Mouse (Mus musculus) cerebellum, postnatal 25 days (tissue): ENCODE measurements around the gene Cadm1.

Source experiments
- DNase-seq, 2 experiments: peaks; one replicate each; pipeline ENCODE4 v3.0.0; 2021; ENCODE audit warnings: mixed read lengths in 2 of 2

Cadm1 gene

DNA sequence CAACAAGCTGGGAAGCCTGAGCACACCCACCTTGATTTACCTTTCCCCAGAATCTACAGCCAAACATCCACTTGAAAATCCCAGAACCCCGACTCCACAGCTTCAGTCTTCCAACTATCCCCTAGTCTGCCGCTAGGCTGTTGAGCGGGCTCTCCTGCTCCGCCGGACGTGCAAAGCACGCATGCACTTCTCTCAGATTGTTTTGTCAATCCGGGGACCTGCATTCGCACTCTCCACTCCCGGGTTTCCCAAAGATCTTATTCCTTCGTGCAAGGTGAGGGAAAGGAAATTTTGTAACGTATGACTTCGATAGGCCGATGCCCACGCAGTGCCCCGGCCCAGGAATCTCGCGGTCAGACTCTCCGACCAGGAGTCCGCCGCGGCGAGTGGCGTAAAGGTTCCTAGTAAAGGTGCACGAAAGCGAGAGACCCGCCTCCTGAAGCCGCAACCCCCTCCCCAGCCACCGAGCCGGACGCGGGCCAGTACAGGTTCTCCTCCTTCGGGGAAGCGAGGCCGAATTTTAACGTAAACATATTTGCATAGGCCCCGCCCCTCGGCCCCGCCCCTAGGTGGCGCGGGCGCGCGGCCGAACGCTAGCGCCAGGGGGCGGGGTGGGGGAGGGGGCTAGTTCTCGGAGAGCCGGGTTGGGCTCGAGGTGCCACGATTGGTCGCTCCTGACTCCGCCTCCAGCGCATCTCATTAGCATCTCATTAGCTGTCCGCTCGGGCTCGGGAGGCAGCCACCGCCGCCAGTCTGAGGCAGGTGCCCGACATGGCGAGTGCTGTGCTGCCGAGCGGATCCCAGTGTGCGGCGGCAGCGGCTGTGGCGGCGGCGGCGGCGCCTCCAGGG, at the start of gene Cadm1:
Gene Cadm1, plus strand, starts transcription at position 572 of the 849 bp plus-strand sequence.
- DNase-seq, result peak; percentile 97 to 98

DNA sequence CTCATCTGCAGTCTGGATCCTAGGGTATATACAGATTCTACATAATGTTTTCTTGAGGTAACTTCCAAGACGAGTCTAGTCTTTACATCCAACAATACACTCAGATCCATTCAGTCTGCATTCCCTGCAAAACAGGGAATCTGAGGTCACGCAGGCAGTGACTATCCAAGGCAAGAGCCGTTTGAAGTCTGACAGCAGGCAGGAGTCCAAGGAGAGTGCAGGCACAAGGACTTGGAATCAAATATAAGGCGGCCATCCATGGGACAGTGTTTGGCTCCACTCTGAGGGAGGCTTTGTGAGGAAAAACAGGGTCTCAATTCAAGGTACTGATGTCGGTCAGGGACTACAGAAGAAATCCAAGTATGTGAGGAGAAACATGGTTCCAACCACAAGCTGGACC, 45.5 kb upstream of the Cadm1 start:
- DNase-seq, result no peak

DNA sequence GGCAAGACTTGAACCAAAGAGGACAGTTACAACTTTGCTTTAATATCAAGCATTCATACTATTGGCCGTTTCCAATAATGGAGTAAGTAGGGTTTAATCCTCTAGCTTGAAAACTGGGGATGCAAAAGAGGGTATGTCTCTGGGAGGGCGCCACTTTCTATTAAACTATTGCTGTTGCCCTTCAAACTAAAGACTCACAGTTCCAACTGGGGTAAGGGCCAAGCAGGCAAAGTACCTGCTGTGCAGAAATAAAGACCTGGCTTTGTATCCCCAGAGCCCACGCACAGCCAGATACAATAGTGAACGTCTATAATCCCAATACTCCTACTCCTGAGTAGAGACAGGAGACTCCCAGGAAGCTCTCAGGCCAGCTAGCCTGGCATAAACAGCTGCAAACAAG, 44.8 kb upstream of the Cadm1 start:
- DNase-seq, result no peak

DNA sequence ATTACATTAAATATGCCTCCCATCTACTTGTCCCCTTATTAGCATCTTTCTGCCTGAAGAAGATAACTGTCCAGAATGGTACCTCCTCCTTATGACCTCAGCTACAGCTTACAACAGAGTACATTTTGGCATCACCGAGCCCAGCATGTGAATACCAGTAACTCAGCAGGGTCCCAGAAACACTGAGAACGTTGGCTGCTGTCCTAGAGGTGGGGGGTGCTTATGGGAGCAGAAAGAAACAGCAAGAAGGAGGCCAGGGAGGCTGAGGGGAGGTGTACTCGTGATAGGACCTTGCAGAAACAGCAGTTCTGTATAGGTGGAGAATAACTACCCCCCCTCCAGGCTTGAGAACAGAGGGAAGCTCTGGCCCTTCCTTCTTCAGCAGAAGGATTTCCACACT, 30.2 kb upstream of the Cadm1 start:
- peak; percentile 49 to 63 for DNase-seq

DNA sequence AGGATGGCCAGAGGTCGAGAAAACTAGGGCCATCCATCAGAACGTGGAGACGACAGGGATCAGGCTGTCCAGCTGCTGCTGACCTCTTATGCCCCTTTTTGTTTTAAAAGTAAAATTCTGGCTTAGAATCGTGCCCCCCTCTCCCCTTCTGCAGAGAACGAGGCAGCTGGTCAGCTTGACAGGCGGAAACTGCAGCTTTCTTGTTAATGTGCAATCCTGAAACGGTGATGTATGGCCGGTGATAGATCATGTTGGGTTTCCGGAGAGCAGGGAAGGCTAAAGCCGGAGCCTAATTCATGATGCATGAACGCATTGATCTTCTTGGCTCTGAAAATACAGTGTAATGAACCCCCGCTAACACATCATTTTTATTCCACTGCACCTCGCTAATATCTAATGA, 24.0 kb upstream of the Cadm1 start:
- no peak for DNase-seq

DNA sequence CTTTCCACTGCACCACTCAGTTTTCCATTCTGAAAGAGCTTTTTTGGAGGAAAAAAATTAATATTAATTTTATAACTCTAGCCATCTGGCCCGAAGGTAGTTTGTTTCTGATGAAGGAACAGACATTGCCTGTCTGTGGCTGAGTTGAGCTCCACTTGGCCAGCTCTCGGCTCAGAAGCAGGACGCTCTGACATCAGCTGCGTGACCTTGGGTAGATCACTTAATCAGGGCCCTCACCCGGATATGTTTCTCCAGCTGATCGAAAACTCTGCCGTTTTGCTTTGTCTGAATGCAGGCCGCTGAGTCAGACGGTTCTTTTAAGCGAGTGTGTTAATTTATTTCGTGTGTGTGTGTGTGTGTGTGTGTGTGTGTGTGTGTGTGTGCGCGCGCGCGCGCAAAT, 23.1 kb upstream of the Cadm1 start:
- DNase-seq, result no peak

DNA sequence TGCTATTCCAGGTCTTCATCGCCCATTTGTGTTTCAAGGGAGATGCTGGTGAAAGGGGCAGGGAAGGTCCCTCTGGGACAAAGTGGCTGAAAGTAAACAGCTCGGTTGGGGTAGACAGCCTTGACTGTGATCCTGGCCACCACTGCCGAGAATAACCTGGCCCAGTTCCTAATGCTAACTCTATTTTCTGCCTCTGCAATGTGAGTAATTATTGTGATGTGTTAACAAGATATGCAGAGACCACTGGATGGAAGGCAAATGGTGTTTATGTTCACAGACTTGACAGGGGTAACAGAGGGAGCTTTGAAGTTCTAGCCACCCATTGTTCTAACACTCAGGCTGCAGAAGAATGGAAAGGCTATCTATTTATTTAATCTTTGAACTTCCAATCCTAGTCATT, 21.9 kb upstream of the Cadm1 start:
- DNase-seq, result no peak

DNA sequence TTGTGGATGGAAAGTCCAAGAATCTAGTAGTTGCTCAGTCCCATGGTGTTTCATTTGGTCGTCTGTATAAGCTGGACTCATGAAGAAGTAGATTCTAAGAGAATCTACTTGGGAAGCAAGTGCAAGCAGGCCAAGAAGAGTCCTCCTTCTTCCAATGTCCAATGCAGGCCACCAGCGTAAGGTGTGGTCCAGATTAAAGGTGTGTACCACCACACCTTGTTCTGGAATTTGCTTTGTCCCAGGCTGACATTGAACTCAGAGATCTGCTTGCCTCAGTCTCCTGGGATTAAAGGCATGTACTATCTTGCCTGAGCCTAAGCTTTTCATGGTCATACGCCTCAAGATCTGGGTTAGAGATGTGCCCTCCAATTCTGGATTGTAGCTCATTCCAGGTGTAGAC, 17.5 kb upstream of the Cadm1 start:
- DNase-seq, result no peak

DNA sequence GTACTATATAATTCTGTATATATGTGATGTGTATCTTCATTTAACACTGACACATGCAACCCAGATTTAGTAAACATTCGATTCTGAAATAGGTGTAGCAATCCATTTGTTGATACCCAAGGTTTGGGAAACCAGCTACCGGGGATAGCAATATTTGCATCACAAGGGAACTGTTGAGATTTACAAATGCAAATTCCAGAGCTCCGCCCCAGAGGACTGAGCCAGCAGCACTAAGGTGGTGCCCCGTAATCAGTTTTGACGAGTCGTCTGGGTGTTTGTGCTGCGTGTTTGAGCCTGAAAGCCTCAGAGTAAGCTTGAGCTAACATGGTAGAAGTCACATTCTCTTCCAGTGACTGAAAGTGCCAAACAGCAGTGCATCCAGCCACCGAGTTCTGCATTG, 15.7 kb upstream of the Cadm1 start:
- DNase-seq, result no peak

DNA sequence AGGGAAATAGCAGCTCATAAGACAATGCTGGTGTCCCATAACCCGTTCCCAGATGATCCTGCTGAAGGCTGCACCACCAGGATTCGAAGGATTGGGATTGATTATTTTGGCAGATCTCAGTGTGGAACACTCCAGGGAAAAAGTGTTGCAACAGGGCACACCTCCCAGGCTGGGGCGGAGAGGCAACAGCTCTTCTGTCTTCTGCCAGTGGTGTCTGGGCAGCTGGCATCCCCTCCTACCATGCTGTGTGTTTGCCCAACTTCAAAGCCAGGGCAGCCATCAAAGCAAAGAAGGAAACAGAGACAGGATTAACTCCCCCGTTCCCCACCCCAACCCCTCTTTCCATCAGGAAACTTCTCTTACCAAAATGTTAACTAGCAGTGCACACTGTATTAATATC, 13.7 kb upstream of the Cadm1 start:
- no peak for DNase-seq

DNA sequence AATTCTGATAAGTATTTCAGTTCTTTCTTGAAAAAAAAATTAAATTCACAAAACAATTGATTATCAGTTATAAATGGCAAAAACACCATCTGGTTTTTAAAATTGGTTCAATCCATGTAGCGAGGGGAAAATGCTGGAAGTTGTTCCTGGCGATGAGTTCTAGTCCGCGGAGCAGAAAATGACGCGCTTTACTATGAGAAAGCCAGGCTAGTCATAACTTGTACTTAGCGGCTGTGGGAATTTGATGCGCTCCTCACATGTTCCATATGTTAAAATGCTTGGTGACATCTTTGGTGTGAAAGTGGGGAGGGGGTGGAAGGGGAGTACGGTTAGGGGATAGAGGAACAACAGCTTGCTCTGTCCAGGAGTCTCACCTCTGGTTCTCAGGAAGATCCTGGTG, 2.7 kb upstream of the Cadm1 start:
- DNase-seq, result no peak

DNA sequence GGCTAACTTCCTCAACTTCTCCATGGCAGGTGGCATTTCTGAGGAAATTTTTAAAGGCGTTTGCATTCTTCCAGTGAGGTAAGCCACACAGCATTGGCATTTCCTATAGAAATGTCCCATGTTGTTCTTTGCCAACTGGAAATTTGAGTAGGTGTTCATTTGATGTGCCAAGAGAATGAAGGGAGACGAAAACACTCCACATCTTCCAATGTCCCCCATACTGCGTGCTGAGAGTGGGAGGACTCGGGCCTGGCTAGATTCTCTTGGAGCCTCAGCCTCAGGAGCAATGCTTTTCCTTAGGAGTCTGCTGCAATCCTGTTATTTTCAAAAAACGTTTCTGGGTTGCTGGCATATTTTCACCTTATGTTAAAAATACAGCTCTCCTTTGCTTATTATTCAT, 2.2 kb upstream of the Cadm1 start:
- DNase-seq, result no peak

DNA sequence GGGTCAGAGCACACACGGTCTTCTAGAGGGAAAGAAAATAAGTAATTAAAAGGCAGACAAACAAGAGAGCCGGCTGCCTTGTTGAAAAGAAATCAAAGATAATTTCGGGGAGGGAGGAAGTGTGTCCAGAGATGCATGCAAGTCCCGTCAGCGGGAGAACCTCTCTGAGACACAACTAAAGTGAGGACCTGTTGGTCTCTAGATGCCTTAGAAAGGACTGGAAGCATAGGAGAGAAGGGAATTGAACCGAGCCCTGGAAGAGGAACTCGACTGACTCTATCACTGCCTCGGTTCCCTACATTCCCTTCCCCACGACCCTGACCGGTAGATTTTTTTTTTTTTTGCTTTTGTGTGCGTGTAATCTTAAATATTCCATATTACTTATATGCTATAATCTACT, 791 bp upstream of the Cadm1 start:
- peak in 1 of 2 experiments; percentile 22 for DNase-seq

DNA sequence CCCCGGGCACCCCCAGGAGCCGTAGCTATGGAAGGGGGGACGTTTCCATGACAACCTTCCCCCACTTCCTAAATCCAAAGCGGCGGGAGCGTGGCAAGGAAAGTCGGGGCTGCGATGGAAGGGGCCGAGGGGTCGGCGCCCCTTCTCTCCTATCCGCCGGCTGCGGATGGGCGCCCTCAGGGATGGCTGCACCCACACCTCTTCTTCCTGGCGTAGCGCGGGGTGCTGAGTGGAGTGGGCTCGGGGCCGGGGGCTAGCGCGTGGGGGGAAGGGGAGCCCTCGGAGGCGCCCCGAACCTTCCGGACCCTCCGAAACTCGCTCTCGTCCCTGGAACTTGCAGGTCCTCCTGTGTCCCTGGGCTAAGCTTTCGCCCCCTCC, 560 bp downstream of the Cadm1 start:
- DNase-seq, result no peak

DNA sequence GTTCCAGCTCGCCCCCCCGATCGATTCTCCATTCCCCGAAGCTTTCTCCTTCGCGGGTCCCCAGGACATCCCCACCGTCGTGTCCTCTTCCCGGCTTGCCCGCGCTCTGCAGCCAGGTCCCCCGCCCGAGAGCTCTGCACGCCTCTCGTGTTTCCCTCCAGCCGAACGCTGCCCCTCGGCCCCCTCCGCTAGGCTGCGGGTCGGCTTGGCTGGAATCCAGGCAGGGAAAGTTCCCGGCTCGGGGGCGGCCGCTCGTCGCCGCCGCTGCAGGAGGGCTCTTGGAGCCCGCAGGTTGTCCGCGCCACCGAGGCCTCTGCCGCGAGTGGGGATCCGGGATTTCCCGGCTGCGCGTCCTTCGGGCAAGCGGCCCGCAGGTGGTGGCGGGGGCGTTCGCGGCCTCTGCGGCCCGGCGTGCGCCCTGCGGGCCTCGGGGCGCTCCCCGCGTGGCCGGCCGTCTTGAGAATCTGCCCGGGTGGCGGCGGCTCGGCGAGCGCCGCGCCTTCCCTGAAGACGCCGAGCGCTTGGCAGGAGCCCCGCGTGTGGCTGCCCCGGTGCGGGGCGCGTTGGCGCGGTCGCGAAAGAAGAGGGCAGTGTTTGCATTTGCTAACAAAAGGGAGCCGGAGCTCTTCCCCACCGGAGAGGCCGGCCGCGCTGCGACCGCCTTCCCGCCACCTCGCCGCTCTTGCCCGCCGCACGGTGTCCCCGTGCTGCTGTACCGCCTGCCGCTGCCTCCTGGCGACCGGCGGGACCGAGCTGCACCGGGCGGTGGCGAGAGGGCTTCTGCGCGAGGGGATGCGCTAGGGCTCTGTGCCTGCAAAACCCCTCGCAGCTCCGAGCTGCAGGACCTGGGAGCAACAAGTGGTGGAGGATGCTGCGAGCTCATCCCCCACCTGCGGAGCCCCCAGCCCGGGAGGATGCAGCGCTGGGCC, 1.2 kb downstream of the Cadm1 start:
- peak; percentile 87 to 89 for DNase-seq

DNA sequence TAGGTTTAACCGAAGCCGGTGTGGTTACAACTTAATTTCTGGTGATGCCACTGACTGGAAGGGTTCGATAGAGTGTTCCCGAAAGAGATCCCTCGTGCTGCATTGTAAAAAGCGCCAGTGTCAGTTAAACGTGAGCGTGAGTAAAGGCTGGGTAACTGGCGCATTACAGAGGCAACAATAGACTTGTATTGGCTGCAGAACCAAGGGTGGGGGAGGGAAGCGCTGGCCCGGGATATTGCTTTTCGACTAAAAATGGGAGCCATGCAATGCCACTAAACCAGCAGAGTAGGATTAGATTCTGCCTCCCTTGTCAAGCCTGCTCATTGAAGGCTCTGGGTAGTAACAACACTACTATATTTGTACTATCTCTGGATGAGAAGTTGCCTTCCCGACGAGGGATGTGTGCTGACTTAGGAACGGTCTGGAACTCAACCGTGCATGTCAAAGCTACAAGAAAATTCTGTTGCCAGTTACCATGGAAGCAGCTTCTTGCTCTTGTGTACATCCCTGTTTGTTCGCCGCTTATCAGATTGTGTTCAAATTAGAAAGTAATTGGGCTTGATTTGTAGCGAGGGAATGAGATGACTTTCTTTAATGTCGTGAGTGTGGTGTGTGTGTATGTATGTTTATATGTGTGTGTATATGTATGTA, 2.4 kb downstream of the Cadm1 start:
- peak; percentile 49 for DNase-seq

DNA sequence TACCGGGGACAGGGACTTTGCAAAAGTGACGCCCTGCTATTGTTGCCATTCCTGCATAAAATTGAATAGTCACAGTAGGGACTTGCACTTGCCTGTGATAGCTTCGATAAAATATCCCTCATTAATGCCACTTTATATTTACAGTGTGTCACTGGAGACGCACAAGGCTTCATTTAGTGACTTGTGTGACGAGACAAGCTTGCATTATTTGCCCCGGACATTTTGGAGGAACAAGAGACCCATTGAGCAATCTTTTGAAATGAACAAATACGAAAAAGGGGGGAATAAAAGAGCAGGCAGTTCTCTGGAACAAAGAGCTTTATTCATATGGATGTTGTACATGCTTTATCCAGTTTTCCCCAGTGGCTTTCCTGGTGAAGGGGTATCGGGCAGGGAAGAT, 3.5 kb downstream of the Cadm1 start:
- no peak for DNase-seq

DNA sequence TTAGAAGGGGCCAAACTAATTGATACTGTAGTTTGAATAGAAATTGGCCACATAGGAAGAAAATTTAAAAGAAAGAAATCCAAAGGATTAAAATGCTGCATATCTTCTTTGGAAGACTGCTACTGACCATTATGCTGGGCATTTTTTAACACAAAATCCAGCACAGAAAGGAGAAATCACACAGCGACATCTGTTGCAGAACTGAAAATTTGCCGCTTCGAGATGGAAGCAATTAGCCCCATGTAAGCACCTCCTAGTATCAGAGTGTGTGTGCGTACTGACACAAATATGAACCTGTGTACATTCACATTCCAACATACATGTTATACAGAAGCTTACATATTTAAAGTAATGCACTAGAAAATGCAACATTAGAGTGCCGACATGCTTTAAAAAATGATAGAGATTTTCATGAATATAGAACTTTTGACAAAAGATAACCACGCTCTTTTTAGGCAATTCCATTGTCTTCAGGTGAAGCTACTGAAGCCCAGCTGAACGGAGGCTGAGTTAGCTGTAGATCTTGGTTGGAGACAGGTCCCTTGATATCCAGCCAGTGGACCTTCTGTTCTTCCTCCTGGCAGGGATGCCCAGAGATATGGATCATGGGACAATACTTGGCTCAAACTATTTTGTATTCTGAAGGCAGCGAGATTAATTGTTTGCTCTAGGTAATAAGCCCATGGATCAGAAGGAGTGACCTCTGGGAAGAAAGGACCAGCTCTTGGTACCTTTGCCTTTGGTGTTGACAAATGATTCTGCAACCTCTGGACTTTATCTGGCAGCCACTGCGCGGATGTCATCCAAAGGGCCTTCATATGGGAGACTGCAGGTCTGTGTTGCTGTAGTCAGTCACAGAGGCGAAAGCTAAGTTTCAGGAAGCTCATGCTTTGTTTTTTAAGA, 4.9 kb downstream of the Cadm1 start:
- DNase-seq, result peak; percentile 53 to 56

DNA sequence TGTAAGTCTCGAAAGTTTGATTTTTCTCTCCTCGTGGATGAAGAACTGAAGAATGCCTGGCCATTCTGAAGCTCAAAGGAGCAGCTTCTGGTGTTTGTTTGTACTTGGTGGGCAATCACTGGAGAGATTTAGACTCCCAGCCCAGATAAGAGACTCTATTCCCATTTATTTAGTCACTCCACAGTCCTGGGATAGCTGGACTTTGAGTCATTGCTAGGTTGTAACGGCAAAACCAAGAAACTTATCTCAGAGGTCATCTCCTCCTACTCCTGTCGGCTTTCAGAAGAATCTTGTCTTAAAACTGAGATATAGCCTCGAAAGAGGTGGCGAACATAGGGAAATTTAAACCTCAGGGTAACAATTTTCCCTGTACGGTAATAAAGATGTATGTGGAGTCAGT, 15.3 kb downstream of the Cadm1 start:
- DNase-seq, result no peak

DNA sequence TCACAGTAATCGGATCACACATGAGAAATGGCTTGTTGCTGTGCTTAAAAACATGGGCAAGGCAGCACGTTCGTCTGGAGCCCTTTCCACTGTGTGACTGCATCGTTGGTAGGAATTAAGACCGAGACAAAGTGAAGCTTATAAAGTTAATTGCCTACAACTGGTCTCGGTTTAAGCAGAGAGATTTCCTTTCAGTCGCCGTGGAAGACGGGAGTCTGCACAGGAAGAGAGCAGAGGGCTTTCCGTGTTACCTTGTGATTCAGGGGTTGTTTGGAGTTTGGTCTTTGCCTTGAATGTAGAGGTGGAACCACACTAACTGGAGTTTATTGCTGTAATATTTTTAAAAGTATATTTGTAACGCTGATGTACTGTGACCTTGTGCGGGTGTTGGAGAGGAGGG, 15.7 kb downstream of the Cadm1 start:
- DNase-seq, result no peak

DNA sequence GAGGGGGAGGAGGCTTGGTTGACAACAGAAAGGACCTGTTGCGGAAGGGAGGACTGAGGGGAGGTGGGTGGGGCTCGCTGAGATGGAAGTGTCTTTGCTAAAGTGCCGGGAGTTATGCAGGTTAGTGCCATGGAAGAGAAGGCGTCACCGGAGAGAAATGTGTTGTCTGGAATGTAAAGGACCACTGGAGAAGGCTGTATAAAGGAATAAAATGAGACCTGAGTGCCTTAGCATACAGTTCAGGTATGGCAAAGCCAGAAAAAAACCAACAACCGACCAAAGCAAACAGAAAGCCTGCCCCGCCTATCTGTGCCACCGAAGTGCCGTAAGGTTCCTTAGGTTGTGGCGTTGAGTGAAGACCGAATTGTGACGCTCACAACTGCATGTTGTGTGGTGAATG, 18.4 kb downstream of the Cadm1 start:
- no peak for DNase-seq

DNA sequence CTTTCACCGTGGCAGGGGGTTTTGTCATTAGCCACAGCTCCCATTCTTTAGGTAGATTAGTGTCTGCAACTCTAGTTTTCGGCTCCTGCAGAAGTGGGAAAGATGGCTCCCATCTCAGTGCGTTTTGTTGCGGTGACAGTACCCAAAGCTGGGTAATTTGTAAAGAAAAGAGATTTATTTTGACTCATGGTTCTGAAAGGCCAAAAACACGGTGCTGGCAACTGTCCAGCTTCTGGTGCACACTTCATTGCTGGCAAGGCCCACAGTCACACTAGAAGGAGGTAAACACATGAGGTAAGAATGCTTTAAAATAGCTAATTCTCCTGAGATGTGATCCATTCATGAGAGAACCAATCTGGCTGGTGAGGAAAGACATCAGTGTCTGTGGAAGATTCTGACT, 18.9 kb downstream of the Cadm1 start:
- DNase-seq, result peak; percentile 7 to 43
